Mouse (Mus musculus): ENCODE measurements around the gene Pitpnm1.

Gene Pitpnm1

DNA sequence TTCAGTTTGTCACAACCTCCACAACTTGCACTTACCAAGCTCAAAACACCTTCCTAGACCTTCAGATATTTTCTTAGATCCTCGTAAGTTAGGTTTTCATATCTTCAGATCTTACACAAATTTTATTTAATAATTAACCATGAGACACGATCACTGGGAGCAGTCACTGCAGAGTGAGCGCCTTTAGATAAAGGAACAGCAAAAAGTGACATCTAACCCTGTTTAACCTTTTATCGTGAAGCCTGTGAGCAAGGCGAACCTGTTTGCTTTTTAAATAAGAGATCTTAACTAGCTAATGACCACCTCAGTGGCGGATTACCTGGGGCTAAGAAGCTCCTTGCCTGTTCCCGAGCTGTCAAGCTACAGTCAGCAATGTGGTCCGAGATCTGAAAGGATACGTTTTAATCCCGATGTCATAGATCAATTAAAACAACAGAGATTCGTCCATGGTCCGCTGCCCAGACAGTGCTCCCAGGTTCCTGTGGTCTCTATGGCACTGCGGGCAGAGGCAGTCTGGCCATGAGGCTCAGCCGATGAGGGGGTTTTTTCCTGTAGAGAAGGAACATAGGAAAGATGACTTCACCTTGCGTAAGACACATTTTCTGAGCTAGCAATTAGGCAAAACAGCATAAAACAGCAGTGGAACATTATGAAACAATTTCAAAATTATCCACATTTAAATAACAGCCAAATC, 30.9 kb upstream of the Pitpnm1 start:
- no peak for DNase-seq (ENCODE audit: low spot score)

DNA sequence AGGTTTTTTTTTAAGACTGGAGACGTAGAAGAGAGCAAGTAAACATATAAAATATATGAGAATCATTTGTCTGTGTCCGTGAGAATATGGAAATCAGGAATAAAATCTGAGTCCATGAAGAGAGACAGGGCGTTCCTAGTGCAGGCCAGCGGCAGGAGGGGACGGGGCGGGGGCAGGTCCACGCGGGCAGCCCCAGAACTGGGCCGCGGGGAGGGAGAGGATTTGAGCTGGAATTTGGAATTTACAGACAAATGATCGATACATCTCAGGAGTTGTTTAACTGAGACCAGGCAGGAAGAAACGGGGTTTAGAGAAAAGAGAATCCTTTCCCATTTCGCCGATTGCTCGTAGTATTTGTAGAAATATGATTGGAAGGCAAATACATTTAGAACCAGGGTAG, 29.5 kb upstream of the Pitpnm1 start:
- DNase-seq (ENCODE audit: low spot score): no peak

- no peak for DNase-seq (ENCODE audit: low spot score)
Observed at GRCm38 (mm10) chr19:4070756-4071155, 29.0 kb upstream of the Pitpnm1 start.

DNA sequence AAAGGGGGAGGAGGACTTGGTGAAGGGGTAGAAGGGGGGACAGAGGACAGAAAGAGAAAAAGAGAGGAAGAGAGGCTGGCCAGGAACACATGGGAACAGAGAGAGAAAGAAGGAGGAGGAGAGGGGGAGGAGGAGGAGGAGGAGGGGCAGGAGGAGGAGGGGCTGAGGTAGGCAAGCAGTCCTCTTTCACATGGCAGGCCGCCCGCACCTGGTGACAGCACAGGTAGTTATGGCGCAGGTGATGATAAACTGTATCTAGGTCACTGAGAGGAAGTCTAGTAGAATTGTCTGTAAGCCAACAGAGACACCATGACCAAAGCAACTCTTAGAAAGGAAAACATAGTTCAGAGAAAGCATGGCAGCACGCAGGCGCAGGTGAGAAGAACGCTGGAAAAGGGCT, 28.4 kb upstream of the Pitpnm1 start:
- no peak for DNase-seq (ENCODE audit: low spot score)

DNA sequence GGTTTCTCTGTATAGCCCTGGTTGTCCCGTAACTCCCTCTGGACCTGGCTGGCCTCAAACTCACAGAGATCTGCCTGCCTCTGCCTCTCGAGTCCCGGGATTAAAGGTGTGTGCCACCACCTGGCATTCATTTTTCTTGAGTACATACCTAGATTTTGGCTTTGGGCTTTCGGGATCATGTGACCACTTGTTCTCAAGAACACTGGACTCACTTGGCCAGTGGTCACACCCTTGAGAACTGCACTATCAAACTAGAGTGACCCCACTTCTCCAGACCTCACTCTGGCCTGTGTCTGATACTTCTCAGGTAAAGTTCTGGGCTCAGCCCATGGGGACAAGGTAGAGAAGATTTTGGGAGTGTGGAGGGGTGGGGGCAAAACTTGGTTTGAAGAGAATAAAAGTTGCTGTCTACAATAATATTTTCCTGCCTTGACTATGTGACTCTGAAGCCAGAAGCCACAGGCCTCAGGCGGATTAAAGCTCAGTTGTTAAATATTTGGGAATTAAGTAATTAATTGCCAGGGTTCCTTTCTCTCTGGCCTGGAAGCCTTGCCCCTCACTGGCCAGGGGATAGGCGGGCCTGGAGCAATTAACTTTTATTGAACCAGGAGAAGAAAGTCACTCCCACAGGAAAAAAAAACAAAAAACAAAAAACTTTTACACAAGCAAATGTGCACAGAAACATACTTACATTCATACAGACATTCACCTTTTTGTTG, 26.9 kb upstream of the Pitpnm1 start:
- no peak for DNase-seq (ENCODE audit: low spot score)

DNA sequence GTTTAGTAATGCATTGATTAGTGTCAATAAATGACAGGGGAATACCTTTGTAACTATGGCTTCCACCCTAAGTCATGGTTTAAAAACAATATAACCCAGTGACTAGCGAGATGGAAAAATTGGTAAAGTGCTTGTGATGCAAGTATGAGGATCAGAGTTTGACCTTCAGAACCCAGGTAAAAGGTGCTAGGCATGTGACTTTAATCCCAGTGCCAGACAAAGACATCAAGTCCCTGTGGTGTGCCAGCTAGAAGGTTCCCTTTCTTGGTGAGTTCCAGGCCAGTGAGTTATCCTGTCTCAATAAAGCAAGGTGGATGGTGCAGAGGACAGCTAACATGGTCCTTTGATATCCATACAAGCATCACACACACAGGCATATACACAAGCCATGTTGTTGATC, 24.3 kb upstream of the Pitpnm1 start:
- DNase-seq (ENCODE audit: low spot score): no peak

DNA sequence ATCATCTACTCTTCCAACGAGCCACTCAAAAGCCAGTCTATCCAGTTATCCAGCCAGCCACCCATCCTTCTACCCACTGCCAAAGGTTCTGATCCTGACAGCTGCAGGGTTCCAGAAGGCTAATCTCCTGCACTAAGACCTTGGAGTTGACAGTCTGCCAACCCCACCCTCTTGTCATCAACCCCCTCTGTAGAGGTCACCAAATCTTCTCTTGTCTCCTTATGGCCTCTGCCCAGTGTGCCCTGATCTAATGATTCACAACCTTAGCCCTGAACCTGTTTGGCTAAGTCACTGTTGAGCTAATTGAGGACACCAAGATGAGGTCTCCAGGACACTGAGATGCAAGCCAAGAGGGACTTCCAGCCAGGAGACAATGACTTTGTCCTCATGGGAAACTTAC, 20.2 kb upstream of the Pitpnm1 start:
- DNase-seq (ENCODE audit: low spot score): no peak

DNA sequence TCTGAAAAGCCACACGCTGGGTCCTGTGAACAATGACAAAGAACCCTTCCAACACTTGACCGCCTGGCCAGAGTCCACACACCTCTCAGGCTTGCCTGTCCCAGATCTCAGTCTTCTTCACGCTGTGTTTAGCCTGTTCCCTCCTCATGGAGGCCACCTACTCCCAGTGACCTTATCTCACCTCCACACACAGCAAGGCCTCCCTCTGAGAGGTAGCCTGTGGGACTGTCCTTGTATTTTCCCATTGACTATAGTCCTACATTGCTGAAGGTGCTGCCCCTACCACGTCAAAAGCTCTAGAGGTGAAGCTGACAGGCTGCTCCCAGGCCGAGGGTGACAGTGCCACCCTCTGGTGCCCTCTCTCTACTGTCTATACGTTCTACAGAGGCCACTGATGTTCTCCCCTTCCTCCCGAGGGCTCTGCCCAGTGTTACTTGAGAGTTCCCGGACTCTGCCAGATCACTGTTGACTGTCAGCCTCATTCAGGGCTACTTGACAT, 19.2 kb upstream of the Pitpnm1 start:
- DNase-seq (ENCODE audit: low spot score): no peak

GRCm38 (mm10) chr19:4081394-4081793, 18.4 kb upstream of the Pitpnm1 start, which contains the start of gene Cabp2:
Cabp2 (plus strand) TSS chr19:4081578.
- DNase-seq (ENCODE audit: low spot score): no peak

GRCm38 (mm10) chr19:4082219-4082965, 17.4 kb upstream of the Pitpnm1 start:
- no peak for DNase-seq (ENCODE audit: low spot score)

- DNase-seq (ENCODE audit: low spot score): no peak
Observed at GRCm38 (mm10) chr19:4083316-4083715, 16.5 kb upstream of the Pitpnm1 start.

DNA sequence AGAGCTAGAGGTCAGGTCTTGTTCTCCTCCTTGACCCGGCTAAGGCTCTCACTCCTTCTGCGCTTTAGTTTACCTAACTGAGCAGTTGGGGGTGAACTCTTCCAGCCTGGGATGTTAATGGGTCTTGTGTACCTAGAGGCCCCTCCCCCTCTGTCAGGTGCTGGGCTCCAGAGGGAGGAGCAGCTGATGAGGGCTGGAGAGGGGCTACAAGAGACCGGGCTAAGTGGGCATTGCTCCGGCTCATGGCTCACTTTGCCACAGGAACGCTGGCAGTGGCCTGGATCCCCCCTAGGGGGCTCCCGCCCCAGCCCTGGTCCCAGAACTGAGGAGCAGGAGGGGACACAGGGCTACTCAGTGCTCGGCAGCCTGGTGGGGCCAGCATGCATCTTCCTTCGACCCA, 16.0 kb upstream of the Pitpnm1 start:
- DNase-seq (ENCODE audit: low spot score): no peak

- DNase-seq (ENCODE audit: low spot score): no peak
Observed at GRCm38 (mm10) chr19:4084984-4085383, 14.8 kb upstream of the Pitpnm1 start.

DNA sequence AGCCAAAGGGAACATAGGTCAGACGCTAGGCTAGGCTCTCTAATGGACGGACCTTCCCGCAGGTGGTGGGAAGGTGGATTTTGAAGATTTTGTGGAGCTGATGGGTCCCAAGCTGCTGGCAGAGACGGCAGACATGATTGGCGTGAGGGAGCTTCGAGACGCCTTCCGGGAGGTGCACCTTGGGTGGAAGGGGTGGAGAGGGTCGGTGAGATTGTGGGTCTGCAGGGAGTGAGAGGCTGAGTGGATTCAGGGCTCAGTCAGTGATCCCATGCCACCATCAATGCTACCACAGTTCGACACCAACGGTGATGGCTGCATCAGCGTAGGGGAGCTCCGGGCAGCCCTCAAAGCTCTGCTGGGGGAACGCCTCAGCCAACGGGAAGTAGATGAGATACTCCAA, 13.6 kb upstream of the Pitpnm1 start:
- no peak for DNase-seq (ENCODE audit: low spot score)

DNA sequence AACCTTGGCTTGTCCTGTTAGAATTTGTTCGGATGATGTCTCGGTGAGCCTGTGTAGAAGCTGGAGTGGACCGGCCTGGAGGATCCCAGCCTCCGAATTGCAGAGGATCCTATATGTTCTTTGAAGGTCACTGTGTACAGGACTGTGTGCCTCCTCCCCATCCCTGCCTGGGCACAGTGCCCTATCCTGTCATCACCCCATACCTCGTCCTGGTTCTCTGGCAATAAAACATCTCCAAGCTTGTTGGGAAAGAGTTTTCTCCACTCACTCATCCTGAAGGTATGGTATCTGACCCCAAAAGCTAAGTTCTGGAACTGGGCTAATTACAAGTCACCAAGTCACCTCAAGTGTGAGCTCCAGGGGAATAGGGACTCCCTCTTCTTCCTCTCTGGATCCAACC, 12.7 kb upstream of the Pitpnm1 start:
- no peak for DNase-seq (ENCODE audit: low spot score)

- no peak for DNase-seq (ENCODE audit: low spot score)
Observed at GRCm38 (mm10) chr19:4088146-4088545, 11.7 kb upstream of the Pitpnm1 start.

DNA sequence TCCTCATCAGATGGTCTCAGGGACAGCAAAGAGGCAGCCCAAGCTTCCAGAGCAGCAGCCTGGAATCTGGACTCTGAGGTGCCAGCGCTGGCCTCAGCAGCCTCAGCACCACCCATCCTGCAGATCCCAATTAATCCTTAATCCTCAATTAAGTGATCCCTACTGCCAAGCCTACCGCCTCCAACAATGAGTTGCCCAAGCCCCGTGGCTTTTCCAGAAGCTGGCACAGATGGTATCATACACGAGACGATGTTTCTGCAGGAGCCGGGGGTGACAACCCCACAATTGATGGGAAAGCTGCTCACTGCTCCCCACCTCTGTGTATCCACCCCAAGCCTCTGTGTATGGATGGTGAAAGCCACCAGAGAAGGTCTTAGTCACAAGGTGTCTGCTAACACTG, 10.7 kb upstream of the Pitpnm1 start:
- DNase-seq (ENCODE audit: low spot score): no peak

DNA sequence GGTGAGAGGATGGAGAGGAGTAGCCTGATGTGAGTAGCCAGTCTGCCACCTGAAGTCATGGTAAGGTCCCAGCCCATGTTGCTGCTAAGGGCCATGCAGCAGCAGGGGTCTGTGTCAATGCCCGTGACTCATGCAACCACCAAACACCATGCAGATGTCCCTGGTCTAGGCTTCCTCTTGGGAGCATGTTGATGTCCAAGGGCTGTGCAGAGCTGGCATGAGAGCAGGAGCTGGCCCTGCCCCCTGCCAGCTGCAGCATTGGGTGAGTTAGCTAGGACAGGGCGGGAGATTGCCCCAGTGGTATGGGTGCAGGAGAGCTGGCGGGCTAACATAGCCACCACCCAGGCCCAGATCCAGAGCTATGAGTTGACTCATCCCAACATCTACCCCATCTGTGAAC, 9.4 kb upstream of the Pitpnm1 start:
- DNase-seq (ENCODE audit: low spot score): no peak

GRCm38 (mm10) chr19:4091383-4091782, 8.4 kb upstream of the Pitpnm1 start:
- no peak for DNase-seq (ENCODE audit: low spot score)

DNA sequence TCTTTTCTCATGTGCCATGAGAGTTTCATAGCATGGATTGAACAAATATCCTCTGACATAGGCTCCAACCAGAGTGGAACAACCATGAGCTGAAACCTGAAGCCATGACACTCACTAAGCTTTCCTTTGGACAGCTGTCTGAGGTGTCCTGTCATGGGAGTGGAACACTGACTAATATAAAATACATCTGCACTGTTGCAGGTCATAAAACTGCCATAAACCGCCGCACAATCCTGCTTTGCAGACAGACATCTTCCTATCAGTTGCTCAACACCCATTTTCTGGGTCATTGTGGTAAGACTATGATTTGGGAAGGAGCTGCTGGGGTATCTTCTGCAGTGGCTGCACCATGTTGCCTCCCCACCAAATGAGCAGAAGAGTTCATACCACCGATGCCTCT, 7.0 kb upstream of the Pitpnm1 start:
- no peak for DNase-seq (ENCODE audit: low spot score)

GRCm38 (mm10) chr19:4093772-4094171, 6.0 kb upstream of the Pitpnm1 start:
- DNase-seq (ENCODE audit: low spot score): no peak

DNA sequence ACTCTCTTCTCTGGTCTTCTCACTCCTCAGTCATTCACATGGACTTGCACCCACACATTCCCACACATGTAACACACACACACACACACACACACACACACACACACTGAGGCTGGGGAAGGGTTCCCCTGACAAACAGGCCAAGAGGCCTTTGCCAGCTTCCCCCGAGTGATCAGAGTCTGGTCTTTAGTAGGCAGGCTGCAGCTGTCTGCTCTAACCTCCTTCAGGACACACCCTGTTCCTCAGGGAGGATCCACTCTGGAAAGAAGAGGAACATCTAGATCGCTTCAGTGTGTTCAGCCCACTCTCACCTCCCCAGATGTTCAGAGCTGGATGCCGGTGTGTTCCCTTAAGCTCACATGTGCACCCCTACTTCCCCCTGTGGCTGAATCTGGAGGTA, 5.5 kb upstream of the Pitpnm1 start:
- DNase-seq (ENCODE audit: low spot score): no peak

DNA sequence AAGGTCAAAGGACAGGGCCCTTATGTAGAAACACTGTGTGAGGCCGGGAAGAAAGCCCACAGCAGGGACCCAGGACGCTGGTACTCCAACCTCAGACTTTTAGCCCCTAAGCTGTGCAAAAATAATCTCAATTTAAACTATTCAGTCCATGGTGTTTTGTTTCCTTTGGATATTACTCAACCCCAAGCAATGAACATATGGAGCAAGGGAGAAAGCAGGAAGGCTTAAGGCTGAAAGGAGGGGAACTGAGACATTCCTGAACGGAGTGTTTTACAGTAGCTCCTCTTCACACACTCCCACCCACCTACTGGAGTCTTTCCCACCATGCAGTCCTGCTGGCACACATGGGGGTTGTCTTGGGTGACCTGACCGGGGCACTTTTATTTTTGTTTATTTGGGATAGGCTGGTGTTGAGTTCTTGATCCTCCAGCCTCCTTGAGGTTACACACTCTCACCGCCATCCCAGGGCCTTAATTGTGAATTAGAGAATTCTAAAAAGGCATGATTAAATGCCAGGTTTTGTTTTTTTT, 5.0 kb upstream of the Pitpnm1 start:
- no peak for DNase-seq (ENCODE audit: low spot score)

Measured in MN1 (cell line).